In genomic region chr7:19373367-19373766, GRCm38 (mm10) we compare ENCODE assay signal across 17 mouse cellular contexts. TPM values are rescaled to one million over a fixed set of nuclear protein-coding genes. Genes with fewer than 3 reads are reported as not detected.
DNase-seq lines count a peak whose midpoint lies in the region; TF ChIP-seq lines count a peak whose summit lies in the region.
"Had no signal": no experiment of that assay in that cellular context is flagged by ENCODE, and none has a peak within 500 bp of the region (broad histone marks: within the 10 kb centered on the region; RNA-seq: fewer than 3 reads in every experiment).

No protein-coding gene starts in this region.

- H3K27ac ChIP-seq in CH12.LX (ENCODE audit: insufficient read depth, low read depth) (no peak overlapping the region), ES-E14 (ENCODE audit: insufficient read depth, low read depth, low read length, poor library complexity, severe bottlenecking) (no peak overlapping the region)
- H3K27ac ChIP-seq: embryonic facial prominence, embryonic 10.5 days; embryonic facial prominence, embryonic 12.5 days; forebrain, embryonic 13.5 days had no signal

- TF ChIP-seq EP300 in CH12.LX (IDR thresholded peaks at IDR 0.05; ENCODE audit: low read length) = no peak

- no peak overlapping the region for H3K4me3 ChIP-seq in CH12.LX (replicated peaks in 1 of 3; ENCODE audit: low read depth in 2 of 3, low read length in 2 of 3, poor library complexity in 1 of 3)
- no peak overlapping the region for H3K4me3 ChIP-seq in ES-E14 (ENCODE audit: insufficient read depth in 1 of 2, low read depth in 1 of 2, low read length in 2 of 2, poor library complexity in 1 of 2, severe bottlenecking in 1 of 2)
- H3K4me3 ChIP-seq: embryonic facial prominence, embryonic 10.5 days; embryonic facial prominence, embryonic 12.5 days; forebrain, embryonic 13.5 days had no signal

- no peak for TF ChIP-seq RAD21 in CH12.LX (IDR thresholded peaks at IDR 0.05; ENCODE audit: low read depth, low read length)

- DNase-seq in CH12.LX (ENCODE audit: extremely low read depth) = no peak
- DNase-seq in ES-E14 (ENCODE audit: low read depth, low spot score) = no peak
- peak; percentile 46 for DNase-seq in R1 (ENCODE audit: low read depth, low spot score)
- no peak for DNase-seq in spleen, adult 18-20 months
- no peak for DNase-seq in kidney, postnatal 36 days
- DNase-seq: adrenal gland, adult 2 months; adrenal gland, postnatal 10 days; adrenal gland, postnatal 25 days; cerebellum, adult 11 months; cerebellum, adult 2 months; cerebellum, adult 9-10 months; cerebellum, postnatal 10 days; cerebellum, postnatal 25 days had no signal

- H3K9me3 ChIP-seq in CH12.LX (replicated peaks; ENCODE audit: low read length) = no peaks in the 10 kb centered on the region
- no peaks in the 10 kb centered on the region for H3K9me3 ChIP-seq in ES-E14 (ENCODE audit: control insufficient read depth, insufficient read depth, low read depth, low read length)
- H3K9me3 ChIP-seq: embryonic facial prominence, embryonic 10.5 days; embryonic facial prominence, embryonic 12.5 days; forebrain, embryonic 13.5 days had no signal

- no peak overlapping the region for H3K4me2 ChIP-seq in CH12.LX (ENCODE audit: insufficient read depth, low read depth, poor library complexity, severe bottlenecking)
- H3K4me2 ChIP-seq: embryonic facial prominence, embryonic 12.5 days; forebrain, embryonic 13.5 days had no signal

- peaks cover 0 to 2% of the 10 kb centered on the region in 2 experiments for H3K36me3 ChIP-seq in CH12.LX (replicated peaks in 1 of 2; ENCODE audit: control insufficient read depth in 1 of 2, insufficient read depth in 1 of 2, low read length in 1 of 2)
- H3K36me3 ChIP-seq in ES-E14 (ENCODE audit: control insufficient read depth, insufficient read depth, low read length, poor library complexity, severe bottlenecking) = no peaks in the 10 kb centered on the region; the same call in 1 of the 2 replicates
- H3K36me3 ChIP-seq: embryonic facial prominence, embryonic 12.5 days had no signal

- H3K9ac ChIP-seq in CH12.LX (ENCODE audit: insufficient read depth, low read depth) = no peak overlapping the region
- H3K9ac ChIP-seq in ES-E14 (ENCODE audit: insufficient read depth, low read depth, low read length, poor library complexity, severe bottlenecking) = no peak overlapping the region
- H3K9ac ChIP-seq: embryonic facial prominence, embryonic 12.5 days; forebrain, embryonic 13.5 days had no signal

- dilution Hi-C loops in CH12.LX (cut with MboI; ENCODE audit: extremely low pct_ligation_motif_present, extremely low pct_unique_long_range_greater_than_20kb, low sequenced_read_pairs) = no loop called here

- H3K4me1 ChIP-seq in CH12.LX (ENCODE audit: control insufficient read depth in 1 of 2, insufficient read depth in 2 of 2) (peaks cover 3 to 5% of the 10 kb centered on the region in 2 experiments; a peak in 3 of 4 replicates), ES-E14 (ENCODE audit: control insufficient read depth in 2 of 2, insufficient read depth in 2 of 2, low read length in 2 of 2, poor library complexity in 1 of 2) (peaks cover 0 to 9% of the 10 kb centered on the region in 2 experiments; a peak in 1 of 4 replicates)

- TF ChIP-seq POLR2A in CH12.LX (IDR thresholded peaks at IDR 0.05; ENCODE audit: low read depth, low read length) = no peak

- no peak for TF ChIP-seq CTCF in CH12.LX (conservative IDR thresholded peaks at IDR 0.05 in 1 of 2, IDR thresholded peaks at IDR 0.05 in 1 of 2; ENCODE audit: low read depth in 2 of 2, low read length in 2 of 2)

- H3K79me2 ChIP-seq in CH12.LX (replicated peaks; ENCODE audit: control insufficient read depth, extremely low read depth, insufficient read depth, poor library complexity, severe bottlenecking) = no peaks in the 10 kb centered on the region

- in situ Hi-C loops in CH12.LX (cut with MboI; ENCODE audit: low pct_ligation_motif_present, low pct_unique_long_range_greater_than_20kb, low sequenced_read_pairs) (no loop called here), ES-E14 (cut with MboI; ENCODE audit: low sequenced_read_pairs in 2 of 2, unreplicated experiment in 2 of 2) (no loop called here)

- H3K27me3 ChIP-seq in CH12.LX (replicated peaks) = peaks cover 3% of the 10 kb centered on the region
- H3K27me3 ChIP-seq: Patski had no signal

TF ChIP-seq in CH12.LX, 34 proteins besides CTCF, POLR2A, EP300 and RAD21:
- peak; percentile 71 for TF ChIP-seq HCFC1 (IDR thresholded peaks at IDR 0.05; ENCODE audit: low read depth, low read length)
- no peak for TF ChIP-seq ETS1 (conservative IDR thresholded peaks at IDR 0.05; ENCODE audit: low read depth, low read length)
- no peak for TF ChIP-seq MYC (IDR thresholded peaks at IDR 0.05; ENCODE audit: low read depth, low read length)
- no peak for TF ChIP-seq UBTF (IDR thresholded peaks at IDR 0.05; ENCODE audit: low read depth, low read length)
TF ChIP-seq in CH12.LX: peak in this region for 1.

TF ChIP-seq in ES-E14, 5 proteins besides CTCF, POLR2A, EP300 and RAD21:
- TF ChIP-seq HCFC1 (IDR thresholded peaks at IDR 0.05; ENCODE audit: borderline replicate concordance, insufficient read depth, low read length) (peak; percentile 90), MAFK (IDR thresholded peaks at IDR 0.05; ENCODE audit: insufficient read depth, low read depth, low read length) (no peak)

RNA-seq across cellular contexts. Expression of gene Ercc2, which starts 8.4 kb away (rescaled TPM):
- total RNA-seq in CH12.LX (2012; rRNA removed) = 40.6 and 43.8 TPM in 2 replicates
- total RNA-seq in CH12.LX (2014; rRNA removed) = 29.0 and 30.0 TPM in 2 replicates
- 31.7 and 33.5 TPM in 2 replicates for polyA plus RNA-seq in CH12.LX (2012; ENCODE audit: insufficient read length, low read depth)
- total RNA-seq in ES-E14 (2012; rRNA removed) = 38.8 and 62.6 TPM in 2 replicates

RNA-seq across cellular contexts. Expression of gene Ppp1r13l, which starts 13.8 kb away (rescaled TPM):
- total RNA-seq in CH12.LX (2012; rRNA removed) (0.42 and 0.68 TPM in 2 replicates), CH12.LX (2014; rRNA removed) (0.11 TPM in 1 of 2 replicates, not detected in the other), ES-E14 (2012; rRNA removed) (5.3 and 7.4 TPM in 2 replicates)
- 1.3 and 1.4 TPM in 2 replicates for polyA plus RNA-seq in CH12.LX (2012; ENCODE audit: insufficient read length, low read depth)

RNA-seq across cellular contexts. Expression of gene Cd3eap, which starts 14.1 kb away (rescaled TPM):
- 22.6 and 33.2 TPM in 2 replicates for total RNA-seq in CH12.LX (2012; rRNA removed)
- 14.4 and 15.9 TPM in 2 replicates for total RNA-seq in CH12.LX (2014; rRNA removed)
- 36.8 and 36.9 TPM in 2 replicates for polyA plus RNA-seq in CH12.LX (2012; ENCODE audit: insufficient read length, low read depth)
- total RNA-seq in ES-E14 (2012; rRNA removed) = 18.3 and 26.7 TPM in 2 replicates

RNA-seq across cellular contexts. Expression of gene Ercc1, which starts 28.8 kb away (rescaled TPM):
- total RNA-seq in CH12.LX (2012; rRNA removed) (27.7 and 31.1 TPM in 2 replicates), CH12.LX (2014; rRNA removed) (25.3 and 26.9 TPM in 2 replicates), ES-E14 (2012; rRNA removed) (48.0 and 53.2 TPM in 2 replicates)
- polyA plus RNA-seq in CH12.LX (2012; ENCODE audit: insufficient read length, low read depth) = 28.2 and 29.8 TPM in 2 replicates

RNA-seq across cellular contexts. Expression of gene Klc3, which starts 30.5 kb away (rescaled TPM):
- 3.9 and 4.4 TPM in 2 replicates for total RNA-seq in CH12.LX (2012; rRNA removed)
- total RNA-seq in CH12.LX (2014; rRNA removed) = 0.17 TPM in 1 of 2 replicates, not detected in the other
- not detected in 2 replicates for polyA plus RNA-seq in CH12.LX (2012; ENCODE audit: insufficient read length, low read depth)
- total RNA-seq in ES-E14 (2012; rRNA removed) = 10.1 and 19.5 TPM in 2 replicates
